Mouse (Mus musculus): ENCODE measurements around the gene Cfl2.
"Not testable (repeated sequence)": the region's sequence is repeated elsewhere in the genome, so short reads cannot be mapped to it uniquely, and the experiment has no call there.

The Cfl2 gene

GRCm38 (mm10) chr12:54862606-54863535, at the start of gene Cfl2:
Gene Cfl2 (minus strand): TSS chr12:54862877.
- DNase-seq (ENCODE audit: low spot score in 2 of 2), result peak; percentile 83

GRCm38 (mm10) chr12:54910387-54910786, 47.7 kb upstream of the Cfl2 start:
- no peak for DNase-seq (ENCODE audit: low spot score in 2 of 2)

GRCm38 (mm10) chr12:54892559-54892958, 29.9 kb upstream of the Cfl2 start:
- not testable (repeated sequence) for DNase-seq (ENCODE audit: low spot score in 2 of 2)

GRCm38 (mm10) chr12:54890426-54890825, 27.7 kb upstream of the Cfl2 start:
- no peak for DNase-seq (ENCODE audit: low spot score in 2 of 2)

- no peak for DNase-seq (ENCODE audit: low spot score in 2 of 2)
Measured at GRCm38 (mm10) chr12:54887580-54888127, 25.0 kb upstream of the Cfl2 start.

- DNase-seq (ENCODE audit: low spot score in 2 of 2), result peak in 1 of 2 experiments; percentile 58
Measured at GRCm38 (mm10) chr12:54879630-54880029, 17.0 kb upstream of the Cfl2 start.

- DNase-seq (ENCODE audit: low spot score in 2 of 2), result no peak
Measured at GRCm38 (mm10) chr12:54879211-54879610, 16.5 kb upstream of the Cfl2 start.

GRCm38 (mm10) chr12:54877875-54878274, 15.2 kb upstream of the Cfl2 start:
- no peak for DNase-seq (ENCODE audit: low spot score in 2 of 2)

- no peak for DNase-seq (ENCODE audit: low spot score in 2 of 2)
Measured at GRCm38 (mm10) chr12:54876879-54877278, 14.2 kb upstream of the Cfl2 start.

- DNase-seq (ENCODE audit: low spot score in 2 of 2), result peak; percentile 25 to 47
Measured at GRCm38 (mm10) chr12:54874711-54875110, 12.0 kb upstream of the Cfl2 start.

GRCm38 (mm10) chr12:54861991-54862605, 579 bp downstream of the Cfl2 start:
- DNase-seq (ENCODE audit: low spot score in 2 of 2), result peak; percentile 29 to 50

GRCm38 (mm10) chr12:54859531-54859930, 3.1 kb downstream of the Cfl2 start:
- peak in 1 of 2 experiments; percentile 23 for DNase-seq (ENCODE audit: low spot score in 2 of 2)

- no peak for DNase-seq (ENCODE audit: low spot score in 2 of 2)
Measured at GRCm38 (mm10) chr12:54850551-54850950, 12.1 kb downstream of the Cfl2 start.

- no peak for DNase-seq (ENCODE audit: low spot score in 2 of 2)
Measured at GRCm38 (mm10) chr12:54844415-54844814, 18.3 kb downstream of the Cfl2 start.

GRCm38 (mm10) chr12:54841576-54841975, 21.1 kb downstream of the Cfl2 start:
- DNase-seq (ENCODE audit: low spot score in 2 of 2), result no peak

- no peak for DNase-seq (ENCODE audit: low spot score in 2 of 2)
Measured at GRCm38 (mm10) chr12:54839815-54840214, 22.9 kb downstream of the Cfl2 start.

GRCm38 (mm10) chr12:54838931-54839330, 23.7 kb downstream of the Cfl2 start:
- DNase-seq (ENCODE audit: low spot score in 2 of 2), result no peak

- DNase-seq (ENCODE audit: low spot score in 2 of 2), result peak; percentile 11 to 39
Measured at GRCm38 (mm10) chr12:54835608-54836570, 26.8 kb downstream of the Cfl2 start.

GRCm38 (mm10) chr12:54834925-54835447, 27.7 kb downstream of the Cfl2 start:
- peak; percentile 84 to 89 for DNase-seq (ENCODE audit: low spot score in 2 of 2)

GRCm38 (mm10) chr12:54833856-54834399, 28.7 kb downstream of the Cfl2 start:
- DNase-seq (ENCODE audit: low spot score in 2 of 2), result no peak

GRCm38 (mm10) chr12:54831927-54832326, 30.8 kb downstream of the Cfl2 start:
- DNase-seq (ENCODE audit: low spot score in 2 of 2), result not testable (repeated sequence)
